Mouse (Mus musculus) adrenal gland, postnatal 36 days (tissue): Measurements from ENCODE around the gene Dmpk. TPM values are rescaled to one million over a fixed set of nuclear protein-coding genes. Genes with fewer than 3 reads are reported as not detected.

Experiments
- DNase-seq, 2 experiments: peaks; one replicate each; pipeline ENCODE4 v3.0.0; 2021; ENCODE audit warnings: mixed read lengths in 1 of 2
- total RNA-seq, 2 experiments: library from RNA; stranded (reverse); gene quantifications; 2 replicates each; pipeline ENCODE4 v1.2.3; 2021

The Dmpk gene
- total RNA-seq, 2 experiments from 2014 or later = 81.5 to 110 TPM

GRCm38 (mm10) chr7:19075723-19076585 is 7.7 kb upstream of the Dmpk start, which contains the start of gene Dmwd:
Gene Dmwd, plus strand, starts transcription at chr7:19076227.
- DNase-seq = peak; percentile 95 to 96

- DNase-seq = peak in 1 of 2 experiments; percentile 57
Observed at GRCm38 (mm10) chr7:19076586-19076991, 7.1 kb upstream of the Dmpk start.

- DNase-seq = peak in 1 of 2 experiments; percentile 47
Observed at GRCm38 (mm10) chr7:19077761-19078160, 5.9 kb upstream of the Dmpk start.

- DNase-seq = no peak
Observed at GRCm38 (mm10) chr7:19078732-19079131, 4.9 kb upstream of the Dmpk start.

- DNase-seq = no peak
Observed at GRCm38 (mm10) chr7:19080451-19080950, 3.1 kb upstream of the Dmpk start.

- DNase-seq = peak in 1 of 2 experiments; percentile 63
Observed at GRCm38 (mm10) chr7:19082171-19082570, 1.5 kb upstream of the Dmpk start.

- DNase-seq = peak; percentile 34 to 67
Observed at GRCm38 (mm10) chr7:19083096-19083495, 553 bp upstream of the Dmpk start.

GRCm38 (mm10) chr7:19084277-19084771 is 675 bp downstream of the Dmpk start:
- DNase-seq = peak; percentile 61 to 62

- peak in 1 of 2 experiments; percentile 55 for DNase-seq
Observed at GRCm38 (mm10) chr7:19084921-19085473, 1.3 kb downstream of the Dmpk start.

GRCm38 (mm10) chr7:19085495-19085894 is 1.8 kb downstream of the Dmpk start:
- no peak for DNase-seq

- peak; percentile 87 to 89 for DNase-seq
Observed at GRCm38 (mm10) chr7:19086042-19086441, 2.4 kb downstream of the Dmpk start.

GRCm38 (mm10) chr7:19086760-19087159 is 3.1 kb downstream of the Dmpk start:
- no peak for DNase-seq

GRCm38 (mm10) chr7:19088813-19089212 is 5.2 kb downstream of the Dmpk start:
- peak; percentile 66 to 85 for DNase-seq

- no peak for DNase-seq
Observed at GRCm38 (mm10) chr7:19091913-19092312, 8.3 kb downstream of the Dmpk start.

- peak; percentile 71 to 78 for DNase-seq
Observed at GRCm38 (mm10) chr7:19092381-19093173, 8.9 kb downstream of the Dmpk start.

GRCm38 (mm10) chr7:19093174-19093521 is 9.5 kb downstream of the Dmpk start:
- peak; percentile 92 to 94 for DNase-seq

GRCm38 (mm10) chr7:19093537-19094385 is 10.1 kb downstream of the Dmpk start:
- DNase-seq = peak; percentile 99

- peak; percentile 64 to 74 for DNase-seq
Observed at GRCm38 (mm10) chr7:19094471-19094825, 10.8 kb downstream of the Dmpk start, which contains the start of gene Six5. Gene Six5, plus strand, starts transcription at chr7:19094594.

GRCm38 (mm10) chr7:19094826-19095750 is 11.4 kb downstream of the Dmpk start:
- peak; percentile 67 to 77 for DNase-seq

GRCm38 (mm10) chr7:19095751-19096110 is 12.1 kb downstream of the Dmpk start:
- DNase-seq = peak; percentile 76 to 91
